Mouse (Mus musculus) megakaryocyte, embryonic 14.5 days (primary cell): ENCODE measurements around the gene Usp44.

Experiments used
- FLI1 ChIP-seq: IDR thresholded peaks from 2 replicates; pipeline ENCODE4 v1.6.1; 2012; ENCODE audit warnings: low read length, inconsistent platforms, mixed read lengths
- GATA1 ChIP-seq: IDR thresholded peaks from 3 replicates; pipeline ENCODE4 v1.6.1; 2012; ENCODE audit warnings: mixed read lengths, low read length, inconsistent platforms, borderline replicate concordance

DNA sequence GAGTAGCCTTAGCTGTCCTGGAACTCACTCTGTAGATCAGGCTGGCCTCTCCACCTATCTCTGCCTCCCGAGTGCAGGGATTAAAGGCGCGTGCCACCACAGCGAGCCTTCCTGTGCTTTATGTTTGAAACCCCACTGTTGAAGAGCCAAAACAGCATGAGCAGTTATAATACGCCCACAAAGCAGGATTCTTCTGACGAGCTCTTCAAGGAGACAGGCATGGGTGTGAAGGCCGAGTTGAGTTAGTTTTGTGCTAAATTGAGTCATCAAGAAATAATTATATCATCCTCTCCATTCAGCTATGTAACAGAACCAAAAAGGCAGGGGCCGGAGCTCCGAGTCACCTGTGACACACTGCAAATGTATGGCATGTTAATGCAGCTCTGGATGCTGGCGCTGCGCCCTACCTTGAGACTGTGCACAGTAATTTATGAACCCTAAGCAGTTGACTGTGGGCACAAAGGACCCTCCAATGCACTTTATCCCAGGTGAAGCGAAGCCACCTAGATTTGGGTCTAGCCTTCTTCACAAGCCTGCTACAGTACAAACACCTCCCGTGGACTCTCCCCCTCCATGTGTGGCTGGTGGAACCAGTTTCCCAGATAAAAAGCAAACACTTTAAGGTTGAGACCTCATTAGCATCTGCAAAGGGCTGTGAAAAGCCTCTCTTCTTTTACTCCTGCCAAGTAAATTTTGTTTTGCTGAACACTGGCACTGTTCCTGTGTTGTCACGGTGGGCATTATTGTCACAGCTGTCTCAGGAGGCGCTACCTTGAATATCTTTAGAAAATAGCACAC, 47.9 kb upstream of the Usp44 start:
- TF ChIP-seq FLI1: no peak
- TF ChIP-seq GATA1: no peak
